Mouse (Mus musculus) myocyte (in vitro differentiated cells): Measurements from ENCODE around the gene Ihh.

Experiments used
- CEBPB ChIP-seq: IDR thresholded peaks from 2 replicates; pipeline ENCODE4 v1.6.1; 2011; ENCODE audit warnings: mild to moderate bottlenecking, moderate library complexity; ENCODE audit not compliant: poor library complexity, insufficient read depth, severe bottlenecking
- E2F4 ChIP-seq: IDR thresholded peaks from one replicate; pipeline ENCODE4 v1.6.1; 2011; ENCODE audit warnings: mild to moderate bottlenecking, control low read depth, moderate library complexity; ENCODE audit not compliant: insufficient read depth
- MAX ChIP-seq: IDR thresholded peaks from one replicate; pipeline ENCODE4 v1.6.1; 2011; ENCODE audit warnings: low read depth, mild to moderate bottlenecking, control low read depth
- MYOD1 ChIP-seq, 3 experiments: IDR thresholded peaks; one replicate each; pipeline ENCODE4 v1.6.1; 2011; ENCODE audit warnings: control low read depth in 2 of 3, low read depth in 2 of 3, mild to moderate bottlenecking in 2 of 3, moderate library complexity in 1 of 3; ENCODE audit not compliant: insufficient read length in 2 of 3, control insufficient read depth in 1 of 3
- MYOG ChIP-seq, 3 experiments: IDR thresholded peaks; one replicate each; pipeline ENCODE4 v1.6.1; 2011; ENCODE audit warnings: control low read depth in 2 of 3, low read depth in 2 of 3, mild to moderate bottlenecking in 2 of 3; ENCODE audit not compliant: insufficient read length in 2 of 3, control insufficient read depth in 1 of 3, insufficient read depth in 1 of 3
- POLR2A ChIP-seq: IDR thresholded peaks from one replicate; pipeline ENCODE4 v1.6.1; 2011; ENCODE audit warnings: low read depth, mild to moderate bottlenecking, control low read depth, moderate library complexity; ENCODE audit not compliant: insufficient read length
- POLR2AphosphoS2 ChIP-seq: IDR thresholded peaks from one replicate; pipeline ENCODE4 v1.6.1; 2011; ENCODE audit warnings: low read depth, control low read depth; ENCODE audit not compliant: insufficient read length
- SRF ChIP-seq: IDR thresholded peaks from one replicate; pipeline ENCODE4 v1.6.1; 2011; ENCODE audit warnings: low read depth; ENCODE audit not compliant: control insufficient read depth, insufficient read length
- TCF12 ChIP-seq: IDR thresholded peaks from one replicate; pipeline ENCODE4 v1.6.1; 2011; ENCODE audit warnings: mild to moderate bottlenecking, control low read depth; ENCODE audit not compliant: poor library complexity, insufficient read depth, severe bottlenecking
- USF1 ChIP-seq: IDR thresholded peaks from one replicate; pipeline ENCODE4 v1.6.1; 2011; ENCODE audit warnings: low read depth, mild to moderate bottlenecking, control low read depth, moderate library complexity

DNA sequence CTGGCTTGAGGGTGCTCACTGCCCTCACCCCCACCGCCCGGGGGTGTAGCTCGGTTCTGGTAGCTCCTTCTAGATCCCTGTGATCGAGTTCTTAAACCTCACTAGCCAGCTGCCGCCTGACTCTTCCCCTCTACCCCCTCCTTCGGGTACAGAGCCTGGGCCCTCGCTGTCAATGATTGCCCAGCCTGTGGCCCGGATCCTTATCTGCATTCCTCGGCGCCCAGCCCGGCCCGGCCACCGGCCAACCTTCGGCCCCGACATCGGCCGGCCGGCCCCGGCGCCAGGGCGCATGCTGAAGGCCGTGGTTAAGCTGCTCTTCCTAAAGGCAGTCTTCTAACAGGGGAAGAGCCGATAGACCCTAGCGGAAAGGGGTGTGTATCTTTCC lies 1.8 kb downstream of the Ihh start:
- TF ChIP-seq POLR2A (no peak), CEBPB (no peak), USF1 (no peak), E2F4 (no peak), MYOD1 (IDR thresholded peaks at IDR 0.05; ENCODE audit: control insufficient read depth in 1 of 3, insufficient read length in 2 of 3, low read depth in 2 of 3) (no peak), POLR2AphosphoS2 (no peak), MYOG (IDR thresholded peaks at IDR 0.05; ENCODE audit: control insufficient read depth in 1 of 3, insufficient read depth in 1 of 3, insufficient read length in 2 of 3, low read depth in 2 of 3) (no peak), TCF12 (no peak), MAX (no peak), SRF (no peak)
